Mouse (Mus musculus): Measurements from ENCODE around the gene Csrp2. TPM values are rescaled to one million over a fixed set of nuclear protein-coding genes. Genes with fewer than 3 reads are reported as not detected.

Csrp2 gene
- 10 to 100 TPM; 39.6 to 43.8 TPM for total RNA-seq (2021)
- long read RNA-seq, experiment 1, transcript Csrp2-201 (6 exons, 1,384 nt), result major isoform, 6 of 11 reads
- long read RNA-seq, experiment 1, partial matches to known transcripts, result 1 of 11 reads
- long read RNA-seq, experiment 1, other reads (novel, unspliced or antisense), result 3 of 11 reads
- long read RNA-seq, experiment 2, transcript Csrp2-201 (6 exons, 1,384 nt), result major isoform, 11 of 13 reads
- long read RNA-seq, experiment 2, partial matches to known transcripts, result 1 of 13 reads
- long read RNA-seq, experiment 2, other reads (novel, unspliced or antisense), result 0 of 13 reads

GRCm38 (mm10) chr10:110919531-110920343 lies at the start of gene Csrp2:
Csrp2 (plus strand) TSS chr10:110919789.
- DNase-seq, result peak; percentile 86

GRCm38 (mm10) chr10:110874853-110875252 lies 44.7 kb upstream of the Csrp2 start:
- no peak for DNase-seq

- DNase-seq, result no peak
Measured at GRCm38 (mm10) chr10:110876956-110877355, 42.6 kb upstream of the Csrp2 start.

- no peak for DNase-seq
Measured at GRCm38 (mm10) chr10:110877851-110878250, 41.7 kb upstream of the Csrp2 start.

GRCm38 (mm10) chr10:110878641-110879040 lies 40.9 kb upstream of the Csrp2 start:
- no peak for DNase-seq

DNA sequence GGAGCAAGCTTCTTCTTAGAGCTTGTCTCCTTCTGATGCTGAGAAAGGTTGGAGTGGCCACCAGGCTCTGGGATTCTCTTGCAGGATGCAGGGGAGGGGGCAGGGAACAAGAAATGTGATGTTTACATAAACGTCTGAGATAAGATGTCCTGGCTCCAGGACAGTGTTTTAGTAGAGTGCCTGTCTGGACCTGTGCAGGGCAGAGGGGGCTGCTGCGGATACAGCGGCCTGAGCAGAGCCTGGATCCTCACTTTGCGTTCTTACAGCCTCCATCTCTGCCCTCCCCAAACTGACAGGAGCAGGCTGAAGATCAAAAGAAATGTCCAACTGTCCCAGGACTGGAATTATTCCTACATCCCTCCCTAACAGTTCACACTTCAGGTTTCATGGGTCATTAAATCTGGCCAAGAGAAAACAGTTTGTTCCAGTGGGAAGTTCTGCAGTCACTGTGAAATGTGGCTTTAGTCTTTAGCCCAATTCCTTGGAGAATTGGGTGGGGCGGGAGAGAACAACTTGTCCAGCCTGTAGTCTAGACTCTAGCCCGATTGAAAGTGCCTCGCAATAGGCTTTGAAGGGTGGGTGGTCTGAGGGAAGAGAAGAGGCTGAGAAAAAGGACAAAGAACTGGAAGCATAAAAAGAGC lies 40.0 kb upstream of the Csrp2 start:
- no peak for DNase-seq

- DNase-seq, result no peak
Measured at GRCm38 (mm10) chr10:110881346-110881745, 38.2 kb upstream of the Csrp2 start.

GRCm38 (mm10) chr10:110882701-110883100 lies 36.9 kb upstream of the Csrp2 start:
- no peak for DNase-seq

GRCm38 (mm10) chr10:110890656-110891272 lies 28.8 kb upstream of the Csrp2 start:
- DNase-seq, result no peak

GRCm38 (mm10) chr10:110899744-110900501 lies 19.7 kb upstream of the Csrp2 start:
- no peak for DNase-seq

- DNase-seq, result no peak
Measured at GRCm38 (mm10) chr10:110903862-110904261, 15.7 kb upstream of the Csrp2 start.

DNA sequence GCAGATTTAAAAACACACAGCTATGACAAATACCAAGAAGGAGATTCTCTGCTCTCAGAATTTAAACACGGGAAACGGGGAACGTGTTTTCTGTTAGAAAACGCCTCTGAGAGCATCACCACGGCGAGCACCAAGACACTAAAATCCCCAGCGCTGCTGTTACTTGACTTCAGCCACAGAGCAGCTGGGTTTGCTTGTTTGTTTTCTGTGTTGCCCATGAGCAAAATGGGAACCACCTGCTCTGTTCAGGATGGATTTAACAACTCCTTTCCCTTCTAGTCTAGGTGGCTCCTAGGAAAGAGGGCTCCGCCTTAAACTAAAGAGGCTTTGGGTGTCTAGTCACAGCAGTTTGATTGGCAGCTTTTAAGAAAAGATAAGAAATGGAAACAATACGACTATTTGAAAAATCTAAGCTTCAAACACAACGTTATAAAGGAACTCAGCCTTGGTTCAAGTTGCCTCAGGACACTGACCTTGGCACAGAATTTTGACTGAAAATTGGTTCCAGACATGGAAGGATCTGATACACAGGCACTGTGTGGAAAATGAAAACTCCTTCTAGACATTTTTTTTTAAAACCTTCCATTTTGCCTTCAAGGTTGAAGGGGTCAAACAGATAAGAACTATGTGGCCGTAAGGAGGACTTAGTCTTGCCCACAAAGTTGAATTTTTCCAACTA lies 2.8 kb upstream of the Csrp2 start:
- DNase-seq, result no peak

GRCm38 (mm10) chr10:110917521-110917920 lies 2.1 kb upstream of the Csrp2 start:
- no peak for DNase-seq

DNA sequence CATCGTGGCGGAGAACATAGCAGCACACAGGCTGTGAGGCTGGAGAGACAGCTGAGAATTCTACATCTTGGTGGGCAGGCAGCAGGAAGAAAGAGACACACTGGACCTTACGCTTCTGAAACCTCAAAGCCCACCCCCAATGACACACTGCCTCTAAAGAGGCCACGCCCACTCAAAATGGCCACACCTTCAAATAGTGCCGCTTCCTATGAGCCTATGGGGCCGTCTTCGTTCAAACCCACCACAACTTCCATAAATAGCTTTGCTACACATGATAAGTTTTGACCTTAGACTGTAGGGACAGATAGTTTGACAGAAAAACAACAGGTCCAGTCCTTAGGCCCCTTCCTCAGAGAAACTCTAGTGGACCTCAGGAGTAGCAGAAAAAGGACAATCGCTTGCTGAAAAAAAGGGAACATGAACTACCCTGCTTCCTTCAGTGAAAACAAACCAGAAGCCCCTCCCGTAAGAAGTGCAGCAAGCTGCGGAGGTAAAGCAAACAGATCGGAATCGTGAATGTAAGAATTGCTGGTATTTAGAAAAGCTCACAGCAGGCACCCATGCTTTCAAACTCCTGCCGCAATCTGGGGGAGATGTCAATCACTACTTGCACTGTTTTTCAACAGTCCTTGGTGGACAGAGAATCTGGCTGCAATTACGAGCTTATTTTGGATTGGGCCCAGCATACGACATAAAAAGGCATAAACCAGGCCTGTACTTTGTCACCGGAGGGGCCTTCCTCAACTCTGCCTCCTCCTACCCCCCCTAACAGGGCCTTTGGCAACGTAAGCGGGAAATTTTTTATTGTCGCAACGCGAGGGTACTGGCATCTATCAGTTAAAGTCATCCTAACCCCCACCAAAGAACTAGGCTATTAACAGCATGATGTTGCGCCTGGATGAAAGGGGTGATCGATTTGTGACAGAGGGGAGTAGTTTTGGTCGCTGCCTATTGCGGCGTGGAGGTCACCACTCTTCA lies 886 bp upstream of the Csrp2 start:
- no peak for DNase-seq

GRCm38 (mm10) chr10:110920368-110920950 lies 870 bp downstream of the Csrp2 start:
- DNase-seq, result no peak

GRCm38 (mm10) chr10:110921890-110922289 lies 2.3 kb downstream of the Csrp2 start:
- no peak for DNase-seq

DNA sequence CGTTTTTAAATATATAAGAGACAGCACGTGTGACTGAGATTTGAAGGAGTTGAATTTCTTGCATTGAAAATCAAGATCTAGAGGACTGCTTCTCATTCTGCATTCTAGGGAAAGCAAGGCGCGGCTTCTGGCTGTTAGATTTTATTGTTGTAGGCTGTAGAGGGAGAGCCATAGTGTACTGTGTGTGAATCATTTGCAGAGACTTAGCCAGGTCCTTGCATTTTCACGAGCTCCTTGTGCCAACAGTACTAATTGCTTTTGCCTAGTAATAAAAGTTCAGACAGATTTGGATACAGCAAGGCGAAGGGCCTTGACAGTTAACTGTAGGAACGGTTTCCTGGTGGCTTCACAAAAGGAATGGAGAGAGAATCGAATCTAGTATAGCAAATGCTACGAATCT lies 3.0 kb downstream of the Csrp2 start:
- DNase-seq, result no peak

DNA sequence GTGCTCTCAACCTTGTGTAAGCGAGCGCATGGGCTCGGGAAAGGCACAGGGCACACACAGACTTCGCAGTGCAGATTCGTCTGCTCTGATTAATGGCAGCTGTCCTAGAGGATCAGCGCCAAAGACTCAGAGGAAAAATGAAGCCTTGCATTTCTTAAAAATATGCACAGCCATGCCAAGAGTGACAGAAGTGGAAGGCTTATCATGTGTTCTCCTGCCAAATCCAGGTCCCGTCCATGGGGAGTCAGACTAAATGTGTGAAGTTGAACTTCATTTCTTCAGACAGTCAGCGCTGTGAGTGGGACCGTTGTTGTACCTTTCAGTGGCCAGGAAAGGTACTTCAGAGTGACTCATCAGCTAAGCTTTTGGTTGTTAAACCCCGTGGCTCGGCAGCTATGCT lies 7.9 kb downstream of the Csrp2 start:
- peak; percentile 47 for DNase-seq

GRCm38 (mm10) chr10:110929756-110930155 lies 10.2 kb downstream of the Csrp2 start:
- no peak for DNase-seq

Data from gastrocnemius, postnatal 10 days (tissue).